Mouse (Mus musculus): ENCODE measurements around the gene Ftl1. TPM values are rescaled to one million over a fixed set of nuclear protein-coding genes. Genes with fewer than 3 reads are reported as not detected.

The Ftl1 gene
- polyA plus RNA-seq, 1 experiment from 2014 or later = 4,749 TPM

- TF ChIP-seq CTCF (IDR thresholded peaks at IDR 0.05; ENCODE audit: low read depth) = no peak
Observed at GRCm38 (mm10) chr7:45413864-45414739, 45.6 kb downstream of the Ftl1 start.

DNA sequence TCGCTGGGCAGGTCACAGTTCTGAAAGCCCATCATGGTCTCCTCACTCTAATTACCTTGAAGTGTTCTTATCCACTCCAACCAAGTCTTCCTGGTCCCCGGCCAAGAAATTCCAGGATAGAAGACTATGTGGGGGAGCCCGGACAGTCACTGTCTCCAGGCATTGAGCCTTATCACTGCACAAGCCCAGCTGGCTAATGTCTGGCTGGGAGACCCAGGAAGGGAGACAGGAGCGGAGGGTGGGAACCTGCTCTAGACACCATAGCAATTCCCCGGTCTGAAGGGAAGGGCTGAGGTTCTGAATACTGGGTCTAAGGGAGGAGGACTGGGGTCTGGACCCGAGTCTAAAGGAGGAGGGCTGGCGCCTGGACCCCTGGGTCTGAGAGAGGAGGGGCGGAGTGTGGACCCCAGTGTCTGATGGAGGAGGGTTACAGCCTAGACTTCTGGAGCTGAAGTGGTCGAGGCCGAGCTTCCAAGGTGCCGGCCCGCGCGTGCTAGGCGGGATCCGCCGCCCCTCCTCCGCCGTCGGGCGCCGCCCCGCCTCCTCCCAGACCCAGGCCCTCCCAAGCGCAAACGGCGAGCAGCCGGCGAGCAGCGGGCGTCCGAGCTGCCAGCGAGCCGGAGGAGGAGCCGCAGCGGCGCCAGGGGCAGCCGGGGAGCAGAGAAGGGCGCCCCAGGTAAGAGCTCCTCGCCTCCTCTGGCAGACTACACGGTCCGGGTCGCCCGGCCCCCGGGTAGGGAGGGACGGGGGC, 46.4 kb downstream of the Ftl1 start, which contains the start of gene Ntf5:
Gene Ntf5, plus strand, starts transcription at position 583 of the 751 bp plus-strand sequence.
- Histone ChIP-seq H3K27me3 (ENCODE audit: insufficient read depth, low read length) (peaks cover 74% of the 10 kb centered on the region), H3K4me3 (ENCODE audit: low read depth, low read length) (peak within 1 kb of the TSS; percentile 54), H3K36me3 (ENCODE audit: insufficient read depth) (no peaks in the 10 kb centered on the region), H3K9ac (peak within 1 kb of the TSS; percentile 56), H3K4me1 (ENCODE audit: insufficient read depth) (peaks cover 13% of the 10 kb centered on the region; the same call in 1 of the 2 replicates), H3K4me2 (peak within 1 kb of the TSS; percentile 90), H3K9me3 (ENCODE audit: low read depth, low read length) (no peaks in the 10 kb centered on the region), H3K27ac (ENCODE audit: low read depth) (peak within 1 kb of the TSS; percentile 72)
- ATAC-seq (ENCODE audit: insufficient read depth) = peak; percentile 67
- 1% methylated on average over 45 of the region's 45 CpGs for WGBS
- no peak for TF ChIP-seq CTCF (IDR thresholded peaks at IDR 0.05; ENCODE audit: low read depth)
- peak; percentile 76 for DNase-seq

More at GRCm38 (mm10) chr7:45413864-45414739, 45.6 kb downstream of the Ftl1 start:
- Histone ChIP-seq H3K9ac (peak overlapping the region; percentile 56), H3K36me3 (ENCODE audit: insufficient read depth) (no peaks in the 10 kb centered on the region), H3K27ac (ENCODE audit: low read depth) (peak overlapping the region; percentile 72), H3K9me3 (ENCODE audit: low read depth, low read length) (no peaks in the 10 kb centered on the region), H3K4me3 (ENCODE audit: low read depth, low read length) (peak overlapping the region; percentile 54), H3K27me3 (ENCODE audit: insufficient read depth, low read length) (peaks cover 74% of the 10 kb centered on the region), H3K4me2 (peak overlapping the region; percentile 90), H3K4me1 (ENCODE audit: insufficient read depth) (peaks cover 13% of the 10 kb centered on the region; the same call in 1 of the 2 replicates)
- DNase-seq (no peak), ATAC-seq (ENCODE audit: insufficient read depth) (peak; percentile 45)
- 1% methylated on average over 26 of the region's 27 CpGs for WGBS

- peaks cover 9% of the 10 kb centered on the region; the same call in 1 of the 2 replicates for H3K4me1 ChIP-seq (ENCODE audit: insufficient read depth)
- no peak overlapping the region for H3K4me3 ChIP-seq (ENCODE audit: low read depth, low read length)
- no peak for TF ChIP-seq CTCF (IDR thresholded peaks at IDR 0.05; ENCODE audit: low read depth)
- ATAC-seq (ENCODE audit: insufficient read depth) (no peak), DNase-seq (no peak)
- no peaks in the 10 kb centered on the region for H3K9me3 ChIP-seq (ENCODE audit: low read depth, low read length)
- no peak overlapping the region for H3K27ac ChIP-seq (ENCODE audit: low read depth)
- 69% methylated on average over 2 of the region's 2 CpGs for WGBS
- no peak overlapping the region for H3K9ac ChIP-seq
- no peaks in the 10 kb centered on the region for H3K36me3 ChIP-seq (ENCODE audit: insufficient read depth)
- H3K27me3 ChIP-seq (ENCODE audit: insufficient read depth, low read length) = peaks cover 75% of the 10 kb centered on the region
- no peak overlapping the region for H3K4me2 ChIP-seq
Observed at GRCm38 (mm10) chr7:45412421-45412820, 47.3 kb downstream of the Ftl1 start.

DNA sequence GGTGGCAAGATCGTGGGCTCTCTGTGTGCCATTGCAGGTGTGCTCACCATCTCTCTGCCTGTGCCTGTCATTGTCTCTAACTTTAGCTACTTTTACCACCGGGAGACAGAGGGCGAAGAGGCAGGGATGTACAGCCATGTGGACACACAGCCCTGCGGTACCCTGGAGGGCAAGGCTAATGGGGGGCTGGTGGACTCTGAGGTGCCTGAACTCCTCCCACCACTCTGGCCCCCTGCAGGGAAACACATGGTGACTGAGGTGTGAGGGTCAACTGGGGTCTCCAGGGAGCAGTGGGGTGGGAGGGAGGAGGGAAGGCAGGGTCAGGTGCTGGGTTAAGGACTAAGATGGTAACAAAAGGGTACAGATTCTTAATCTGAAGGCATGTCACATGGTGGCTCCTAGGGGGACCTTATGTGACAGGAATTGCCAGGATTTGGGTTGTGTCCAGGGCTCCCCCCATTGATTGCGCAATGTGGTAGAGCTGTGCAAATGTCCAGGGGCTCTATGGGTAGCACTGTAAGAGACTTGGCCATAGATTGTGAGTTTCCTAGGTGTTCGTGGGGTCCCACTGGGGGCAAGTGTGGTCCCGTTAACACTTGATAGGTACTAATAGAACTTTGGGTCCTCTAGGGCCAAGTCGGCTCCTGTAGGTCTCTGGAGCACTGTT, 50.1 kb downstream of the Ftl1 start:
- no peak overlapping the region for H3K9ac ChIP-seq
- 83% methylated on average over 8 of the region's 8 CpGs for WGBS
- no peaks in the 10 kb centered on the region for H3K9me3 ChIP-seq (ENCODE audit: low read depth, low read length)
- H3K4me3 ChIP-seq (ENCODE audit: low read depth, low read length) = no peak overlapping the region
- no peak overlapping the region for H3K27ac ChIP-seq (ENCODE audit: low read depth)
- ATAC-seq (ENCODE audit: insufficient read depth) (no peak), DNase-seq (no peak)
- no peak overlapping the region for H3K4me2 ChIP-seq
- H3K4me1 ChIP-seq (ENCODE audit: insufficient read depth) = peaks cover 6% of the 10 kb centered on the region; the same call in 1 of the 2 replicates
- H3K36me3 ChIP-seq (ENCODE audit: insufficient read depth) = no peaks in the 10 kb centered on the region
- TF ChIP-seq CTCF (IDR thresholded peaks at IDR 0.05; ENCODE audit: low read depth) = no peak
- peaks cover 75% of the 10 kb centered on the region for H3K27me3 ChIP-seq (ENCODE audit: insufficient read depth, low read length)

DNA sequence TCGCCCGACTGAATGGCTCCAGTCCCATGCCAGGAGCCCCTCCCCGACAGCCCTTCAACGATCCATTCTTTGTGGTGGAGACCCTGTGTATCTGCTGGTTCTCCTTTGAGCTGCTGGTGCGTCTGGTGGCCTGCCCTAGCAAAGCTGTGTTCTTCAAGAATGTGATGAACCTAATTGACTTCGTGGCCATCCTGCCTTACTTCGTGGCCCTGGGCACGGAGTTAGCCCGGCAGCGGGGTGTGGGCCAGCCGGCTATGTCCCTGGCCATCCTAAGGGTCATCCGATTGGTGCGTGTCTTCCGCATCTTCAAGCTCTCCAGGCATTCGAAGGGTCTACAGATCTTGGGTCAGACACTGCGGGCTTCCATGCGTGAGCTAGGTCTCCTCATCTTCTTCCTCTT, 50.7 kb downstream of the Ftl1 start:
- no peak overlapping the region for H3K4me2 ChIP-seq
- peaks cover 4% of the 10 kb centered on the region; the same call in 1 of the 2 replicates for H3K4me1 ChIP-seq (ENCODE audit: insufficient read depth)
- H3K4me3 ChIP-seq (ENCODE audit: low read depth, low read length) = no peak overlapping the region
- H3K27me3 ChIP-seq (ENCODE audit: insufficient read depth, low read length) = peaks cover 68% of the 10 kb centered on the region
- H3K27ac ChIP-seq (ENCODE audit: low read depth) = no peak overlapping the region
- H3K9me3 ChIP-seq (ENCODE audit: low read depth, low read length) = no peaks in the 10 kb centered on the region
- no peak for TF ChIP-seq CTCF (IDR thresholded peaks at IDR 0.05; ENCODE audit: low read depth)
- H3K9ac ChIP-seq = no peak overlapping the region
- DNase-seq (no peak), ATAC-seq (ENCODE audit: insufficient read depth) (no peak)
- WGBS = 88% methylated on average over 17 of the region's 17 CpGs
- H3K36me3 ChIP-seq (ENCODE audit: insufficient read depth) = no peaks in the 10 kb centered on the region

GRCm38 (mm10) chr7:45408351-45408750, 51.3 kb downstream of the Ftl1 start:
- Histone ChIP-seq H3K4me1 (ENCODE audit: insufficient read depth) (no peaks in the 10 kb centered on the region), H3K27me3 (ENCODE audit: insufficient read depth, low read length) (peaks cover 62% of the 10 kb centered on the region), H3K9ac (no peak overlapping the region), H3K4me3 (ENCODE audit: low read depth, low read length) (no peak overlapping the region), H3K36me3 (ENCODE audit: insufficient read depth) (no peaks in the 10 kb centered on the region), H3K9me3 (ENCODE audit: low read depth, low read length) (no peaks in the 10 kb centered on the region), H3K4me2 (no peak overlapping the region), H3K27ac (ENCODE audit: low read depth) (no peak overlapping the region)
- no peak for TF ChIP-seq CTCF (IDR thresholded peaks at IDR 0.05; ENCODE audit: low read depth)
- WGBS = 59% methylated on average over 7 of the region's 7 CpGs
- DNase-seq (no peak), ATAC-seq (ENCODE audit: insufficient read depth) (no peak)

Small RNA genes lying within 50 kb of the gene (microRNA-seq; reads per million reads assigned to microRNA genes)
- gene Gm22133 (ENCODE audit: borderline number of aligned reads) = not detected

Other genes starting within 250 kb of the Ftl1 start
- 0.45 TPM in 1 of 2 replicates, not detected in the other for gene Dkkl1, start 247.7 kb downstream of the Ftl1 start, polyA plus RNA-seq (2014; fragmentation: Nextera tagmentation; extraction: Ambion mirVana)
- 204 and 222 TPM in 2 replicates for gene Tead2, start 244.1 kb downstream of the Ftl1 start, polyA plus RNA-seq (2014; fragmentation: Nextera tagmentation; extraction: Ambion mirVana)
- gene Cd37, start 220.8 kb downstream of the Ftl1 start, polyA plus RNA-seq (2014; fragmentation: Nextera tagmentation; extraction: Ambion mirVana) = 2.1 and 2.9 TPM in 2 replicates
- gene Slc6a16, start 218.8 kb downstream of the Ftl1 start, polyA plus RNA-seq (2014; fragmentation: Nextera tagmentation; extraction: Ambion mirVana) = not detected in 2 replicates
- gene Slc6a21, start 182.4 kb downstream of the Ftl1 start, polyA plus RNA-seq (2014; fragmentation: Nextera tagmentation; extraction: Ambion mirVana) = not detected in 2 replicates
- gene Trpm4, start 126.1 kb downstream of the Ftl1 start, polyA plus RNA-seq (2014; fragmentation: Nextera tagmentation; extraction: Ambion mirVana) = 11.4 and 15.7 TPM in 2 replicates
- gene Hrc, start 124.6 kb downstream of the Ftl1 start, polyA plus RNA-seq (2014; fragmentation: Nextera tagmentation; extraction: Ambion mirVana) = 0.58 and 1.2 TPM in 2 replicates
- gene Ppfia3, start 92.9 kb downstream of the Ftl1 start, polyA plus RNA-seq (2014; fragmentation: Nextera tagmentation; extraction: Ambion mirVana) = 3.1 and 3.2 TPM in 2 replicates
- 0.30 and 0.87 TPM in 2 replicates for gene Lin7b, start 89.3 kb downstream of the Ftl1 start, polyA plus RNA-seq (2014; fragmentation: Nextera tagmentation; extraction: Ambion mirVana)
- gene Snrnp70, start 64.1 kb downstream of the Ftl1 start, polyA plus RNA-seq (2014; fragmentation: Nextera tagmentation; extraction: Ambion mirVana) = 74.0 and 88.2 TPM in 2 replicates
- 0.08 TPM in 1 of 2 replicates, not detected in the other for gene Kcna7, start 54.2 kb downstream of the Ftl1 start, polyA plus RNA-seq (2014; fragmentation: Nextera tagmentation; extraction: Ambion mirVana)
- 1.9 and 2.2 TPM in 2 replicates for gene Ntf5, start 46.2 kb downstream of the Ftl1 start, polyA plus RNA-seq (2014; fragmentation: Nextera tagmentation; extraction: Ambion mirVana)
- not detected in 2 replicates for gene Lhb, start 39.1 kb downstream of the Ftl1 start, polyA plus RNA-seq (2014; fragmentation: Nextera tagmentation; extraction: Ambion mirVana)
- 35.7 and 36.0 TPM in 2 replicates for gene Gys1, start 25.0 kb downstream of the Ftl1 start, polyA plus RNA-seq (2014; fragmentation: Nextera tagmentation; extraction: Ambion mirVana)
- 163 and 173 TPM in 2 replicates for gene Ruvbl2, start 21.8 kb downstream of the Ftl1 start, polyA plus RNA-seq (2014; fragmentation: Nextera tagmentation; extraction: Ambion mirVana)
- 135 and 139 TPM in 2 replicates for gene Bax, start 7.0 kb upstream of the Ftl1 start, polyA plus RNA-seq (2014; fragmentation: Nextera tagmentation; extraction: Ambion mirVana)
- gene Tulp2, start 22.0 kb upstream of the Ftl1 start, polyA plus RNA-seq (2014; fragmentation: Nextera tagmentation; extraction: Ambion mirVana) = 0.47 and 0.86 TPM in 2 replicates
- not detected in 2 replicates for gene Gm45808, start 26.9 kb upstream of the Ftl1 start, polyA plus RNA-seq (2014; fragmentation: Nextera tagmentation; extraction: Ambion mirVana)
- gene Dhdh, start 28.9 kb upstream of the Ftl1 start, polyA plus RNA-seq (2014; fragmentation: Nextera tagmentation; extraction: Ambion mirVana) = 3.0 and 3.3 TPM in 2 replicates
- gene Nucb1, start 50.5 kb upstream of the Ftl1 start, polyA plus RNA-seq (2014; fragmentation: Nextera tagmentation; extraction: Ambion mirVana) = 194 and 201 TPM in 2 replicates
- gene Ppp1r15a, start 66.4 kb upstream of the Ftl1 start, polyA plus RNA-seq (2014; fragmentation: Nextera tagmentation; extraction: Ambion mirVana) = 15.6 and 17.5 TPM in 2 replicates
- gene Plekha4, start 66.4 kb upstream of the Ftl1 start, polyA plus RNA-seq (2014; fragmentation: Nextera tagmentation; extraction: Ambion mirVana) = 1.9 and 2.1 TPM in 2 replicates
- 0.57 and 0.66 TPM in 2 replicates for gene Hsd17b14, start 95.0 kb upstream of the Ftl1 start, polyA plus RNA-seq (2014; fragmentation: Nextera tagmentation; extraction: Ambion mirVana)
- 48.9 and 53.4 TPM in 2 replicates for gene Bcat2, start 110.3 kb upstream of the Ftl1 start, polyA plus RNA-seq (2014; fragmentation: Nextera tagmentation; extraction: Ambion mirVana)
- not detected in 2 replicates for gene Fgf21, start 155.6 kb upstream of the Ftl1 start, polyA plus RNA-seq (2014; fragmentation: Nextera tagmentation; extraction: Ambion mirVana)
- gene Fut1, start 157.4 kb upstream of the Ftl1 start, polyA plus RNA-seq (2014; fragmentation: Nextera tagmentation; extraction: Ambion mirVana) = 0.13 and 0.58 TPM in 2 replicates
- 0.28 and 0.35 TPM in 2 replicates for gene Izumo1, start 161.9 kb upstream of the Ftl1 start, polyA plus RNA-seq (2014; fragmentation: Nextera tagmentation; extraction: Ambion mirVana)
- gene Rasip1, start 167.6 kb upstream of the Ftl1 start, polyA plus RNA-seq (2014; fragmentation: Nextera tagmentation; extraction: Ambion mirVana) = 29.4 and 35.3 TPM in 2 replicates
- gene Mamstr, start 180.1 kb upstream of the Ftl1 start, polyA plus RNA-seq (2014; fragmentation: Nextera tagmentation; extraction: Ambion mirVana) = 8.1 and 9.2 TPM in 2 replicates
- gene Fut2, start 206.5 kb upstream of the Ftl1 start, polyA plus RNA-seq (2014; fragmentation: Nextera tagmentation; extraction: Ambion mirVana) = 0.22 and 0.75 TPM in 2 replicates
- gene Ntn5, start 224.1 kb upstream of the Ftl1 start, polyA plus RNA-seq (2014; fragmentation: Nextera tagmentation; extraction: Ambion mirVana) = 0.28 and 0.30 TPM in 2 replicates
- gene Sec1, start 234.5 kb upstream of the Ftl1 start, polyA plus RNA-seq (2014; fragmentation: Nextera tagmentation; extraction: Ambion mirVana) = 0.08 TPM in 1 of 2 replicates, not detected in the other
- gene Car11, start 240.0 kb upstream of the Ftl1 start, polyA plus RNA-seq (2014; fragmentation: Nextera tagmentation; extraction: Ambion mirVana) = 2.0 and 4.3 TPM in 2 replicates
- 2.1 TPM in 2 replicates for gene Dbp, start 245.2 kb upstream of the Ftl1 start, polyA plus RNA-seq (2014; fragmentation: Nextera tagmentation; extraction: Ambion mirVana)